Mouse (Mus musculus) lung, postnatal 0 days (tissue): ENCODE measurements at regions not wholly inside any gene's neighbourhood (a gene's known extent, or its start where the extent isn't known, plus 50 kb on each side); places are given as distances from the start of the nearest gene placed in this dataset.

ENCODE experiments used
- CTCF ChIP-seq: IDR thresholded peaks from 2 replicates; pipeline ENCODE4 v1.5.1; 2016; ENCODE audit warnings: antibody characterized with exemption, mild to moderate bottlenecking
- EP300 ChIP-seq: IDR thresholded peaks from 2 replicates; pipeline ENCODE4 v1.6.1; 2016; ENCODE audit warnings: antibody characterized with exemption, mild to moderate bottlenecking, control low read depth

- TF ChIP-seq EP300 (no peak), CTCF (no peak)
These were observed 258.8 kb downstream of the Adamts20 start for GRCm38 (mm10) chr15:94206454-94206853.
